Mouse (Mus musculus) neural tube, embryonic 13.5 days (tissue): Measurements from ENCODE around the gene Sirt4. TPM values are rescaled to one million over a fixed set of nuclear protein-coding genes. Genes with fewer than 3 reads are reported as not detected.
"Not testable (repeated sequence)": the region's sequence is repeated elsewhere in the genome, so short reads cannot be mapped to it uniquely, and the experiment has no call there.

ENCODE experiments used
- ATAC-seq: fragments of 200-750 bp; cut with Nextera tagmentation; 2 replicates; pipeline ENCODE4 v1.8.0; 2017; ENCODE audit warnings: low read depth, mild to moderate bottlenecking, moderate TSS enrichment, moderate library complexity
- H3K27ac ChIP-seq: fragments of 300-500 bp; sonication (generic); replicated peaks from 2 replicates; pipeline ENCODE4 v1.5.1; 2015; ENCODE audit warnings: moderate library complexity, mild to moderate bottlenecking, inconsistent platforms
- H3K27me3 ChIP-seq: fragments of 300-500 bp; sonication (generic); 2 replicates; pipeline ENCODE4 v1.6.1; 2015; ENCODE audit warnings: mild to moderate bottlenecking, inconsistent platforms
- H3K36me3 ChIP-seq: fragments of 300-500 bp; sonication (generic); 2 replicates; pipeline ENCODE4 v1.6.1; 2015; ENCODE audit warnings: mild to moderate bottlenecking, inconsistent platforms
- H3K4me1 ChIP-seq: fragments of 300-500 bp; sonication (generic); replicated peaks from 2 replicates; pipeline ENCODE4 v1.6.1; 2015; ENCODE audit warnings: inconsistent platforms
- H3K4me2 ChIP-seq: fragments of 300-500 bp; sonication (generic); 2 replicates; pipeline ENCODE4 v1.6.1; 2015; ENCODE audit warnings: inconsistent platforms, mild to moderate bottlenecking, moderate library complexity
- H3K4me3 ChIP-seq: fragments of 300-500 bp; sonication (generic); 2 replicates; pipeline ENCODE4 v1.5.1; 2015; ENCODE audit warnings: mild to moderate bottlenecking, inconsistent platforms
- H3K9ac ChIP-seq: fragments of 300-500 bp; sonication (generic); 2 replicates; pipeline ENCODE4 v1.6.1; 2015; ENCODE audit warnings: moderate library complexity, mild to moderate bottlenecking, inconsistent platforms
- H3K9me3 ChIP-seq: fragments of 300-500 bp; sonication (generic); 2 replicates; pipeline ENCODE4 v1.6.1; 2016; ENCODE audit warnings: inconsistent platforms
- WGBS: fragments of 180-500 bp; shearing (Covaris S2); methylation state at CpG from one replicate; pipeline ENCODE4 v1.1.7; 2015; 5-methylcytosine and 5-hydroxymethylcytosine counted together
- polyA plus RNA-seq: library from polyadenylated mRNA; unstranded; fragments of >200 nt; fragmentation: Nextera tagmentation; extraction: Ambion mirVana; gene quantifications from 2 replicates; pipeline ENCODE4 v1.2.1, GENCODE M21; 2015

Sirt4 gene
- polyA plus RNA-seq, 1 experiment from 2014 or later: 26.8 TPM

GRCm38 (mm10) chr5:115522981-115523499 is 38.5 kb upstream of the Sirt4 start:
- 78% methylated on average over 15 of the region's 15 CpGs for WGBS
- no peak for ATAC-seq
- Histone ChIP-seq H3K4me1 (peaks cover 33% of the 10 kb centered on the region), H3K9me3 (no peaks in the 10 kb centered on the region), H3K4me3 (no peak overlapping the region), H3K27ac (no peak overlapping the region), H3K27me3 (no peaks in the 10 kb centered on the region), H3K36me3 (no peaks in the 10 kb centered on the region), H3K4me2 (no peak overlapping the region), H3K9ac (peak overlapping the region; percentile 31; the same call in 1 of the 2 replicates)

GRCm38 (mm10) chr5:115522531-115522930 is 38.0 kb upstream of the Sirt4 start:
- Histone ChIP-seq H3K36me3 (no peaks in the 10 kb centered on the region), H3K4me3 (no peak overlapping the region), H3K27me3 (no peaks in the 10 kb centered on the region), H3K4me2 (no peak overlapping the region), H3K4me1 (peaks cover 33% of the 10 kb centered on the region), H3K9ac (no peak overlapping the region; the same call in 1 of the 2 replicates), H3K9me3 (no peaks in the 10 kb centered on the region), H3K27ac (peak overlapping the region; percentile 67)
- WGBS: 80% methylated on average over 4 of the region's 4 CpGs
- ATAC-seq: no peak

DNA sequence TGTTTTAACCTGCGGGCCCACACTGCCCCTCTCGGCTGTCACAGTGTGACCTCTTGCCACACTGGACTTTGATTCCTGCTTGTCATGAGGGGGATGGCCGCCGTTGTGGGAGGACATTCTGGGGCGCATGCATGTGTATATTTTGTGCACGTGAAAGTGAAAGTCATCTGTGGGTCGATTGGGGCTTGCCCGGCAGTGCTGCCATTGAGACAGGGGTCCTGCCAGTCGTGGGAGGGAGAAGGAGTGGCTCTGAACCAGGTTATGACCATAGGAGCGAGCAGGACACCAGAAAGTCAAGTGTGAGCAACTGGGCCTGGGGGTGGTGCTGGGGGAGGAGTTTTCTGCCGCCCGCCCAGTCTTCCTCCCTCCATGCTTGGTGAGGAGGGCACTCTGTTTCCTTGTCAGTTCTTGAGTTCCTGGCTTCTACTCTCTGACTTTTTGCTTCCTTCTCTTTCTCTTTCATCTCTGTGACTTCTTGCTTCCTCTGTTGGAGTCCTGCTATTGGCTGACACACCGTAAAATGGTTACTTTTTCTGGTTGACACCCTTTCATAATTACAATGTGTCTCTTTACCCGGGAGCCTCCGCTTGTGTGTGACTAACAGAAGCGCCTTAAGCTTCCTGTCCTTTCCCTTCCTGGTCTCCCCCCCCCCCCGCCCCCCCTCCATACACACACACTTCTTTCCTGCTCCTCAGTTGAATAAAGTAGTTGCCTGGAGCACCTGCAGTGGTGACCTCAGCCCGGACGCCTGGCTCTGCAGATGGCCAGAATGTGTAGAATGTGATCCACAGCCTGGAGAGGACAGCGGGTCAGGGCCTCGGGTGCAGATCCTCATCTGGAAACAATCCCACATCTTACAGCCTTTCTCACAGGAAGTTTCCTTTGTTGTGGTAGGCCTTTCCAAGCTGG is 37.3 kb upstream of the Sirt4 start:
- H3K4me1 ChIP-seq: peaks cover 33% of the 10 kb centered on the region
- no peak for ATAC-seq
- 0 out of 2 replicates have a peak overlapping the region, but pooled peaks have one; percentile 5 for H3K4me2 ChIP-seq
- H3K4me3 ChIP-seq: no peak overlapping the region
- no peaks in the 10 kb centered on the region for H3K9me3 ChIP-seq
- no peak overlapping the region for H3K9ac ChIP-seq
- H3K36me3 ChIP-seq: no peaks in the 10 kb centered on the region
- H3K27ac ChIP-seq: peak overlapping the region; percentile 67
- no peaks in the 10 kb centered on the region for H3K27me3 ChIP-seq
- WGBS: 62% methylated on average over 20 of the region's 21 CpGs

GRCm38 (mm10) chr5:115520325-115520869 is 35.9 kb upstream of the Sirt4 start:
- H3K27ac ChIP-seq: peak overlapping the region; percentile 52; the same call in 1 of the 2 replicates
- H3K4me3 ChIP-seq: no peak overlapping the region
- H3K9me3 ChIP-seq: no peaks in the 10 kb centered on the region
- no peak overlapping the region for H3K9ac ChIP-seq
- H3K4me1 ChIP-seq: peaks cover 31% of the 10 kb centered on the region
- no peak overlapping the region for H3K4me2 ChIP-seq
- ATAC-seq: no peak
- 77% methylated on average over 21 of the region's 21 CpGs for WGBS
- no peaks in the 10 kb centered on the region for H3K27me3 ChIP-seq
- 0 out of 2 replicates have a peak, but pooled peaks cover 6% of the 10 kb centered on the region for H3K36me3 ChIP-seq

- 95% methylated on average over 8 of the region's 8 CpGs for WGBS
- ATAC-seq, H3K9ac ChIP-seq: not testable (repeated sequence)
Observed at GRCm38 (mm10) chr5:115518214-115518613, 33.7 kb upstream of the Sirt4 start.

DNA sequence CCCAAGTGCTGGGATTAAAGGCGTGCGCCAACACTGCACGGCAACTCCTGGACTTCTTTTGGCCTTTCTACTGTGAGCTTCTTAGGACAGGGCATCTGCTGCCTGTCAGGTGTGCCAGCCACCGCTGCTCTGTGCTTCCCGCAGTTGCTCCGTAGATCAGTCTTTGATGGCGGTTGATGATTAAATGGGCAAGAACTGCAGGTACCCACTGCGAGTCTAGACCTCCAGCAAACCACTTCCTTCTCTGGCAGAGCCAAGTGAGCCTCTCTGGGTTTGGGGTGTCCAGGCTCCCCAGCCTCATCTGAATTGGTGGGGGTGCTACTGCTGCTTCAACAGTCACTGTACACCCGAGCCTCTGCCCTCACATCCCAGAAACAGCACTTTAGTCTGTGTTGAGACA is 33.0 kb upstream of the Sirt4 start:
- no peak for ATAC-seq
- H3K4me3 ChIP-seq: no peak overlapping the region
- no peaks in the 10 kb centered on the region for H3K27me3 ChIP-seq
- no peak overlapping the region for H3K27ac ChIP-seq
- 0 out of 2 replicates have a peak, but pooled peaks cover 10% of the 10 kb centered on the region for H3K36me3 ChIP-seq
- peaks cover 16% of the 10 kb centered on the region for H3K4me1 ChIP-seq
- WGBS: 93% methylated on average over 9 of the region's 9 CpGs
- no peaks in the 10 kb centered on the region for H3K9me3 ChIP-seq
- no peak overlapping the region for H3K4me2 ChIP-seq
- no peak overlapping the region for H3K9ac ChIP-seq

More at GRCm38 (mm10) chr5:115518214-115518613, 33.7 kb upstream of the Sirt4 start:
- not testable (repeated sequence) for H3K27me3 ChIP-seq, H3K27ac ChIP-seq, H3K9me3 ChIP-seq, H3K4me2 ChIP-seq, H3K36me3 ChIP-seq, H3K4me3 ChIP-seq
- H3K4me1 ChIP-seq: peaks cover 22% of the 10 kb centered on the region

DNA sequence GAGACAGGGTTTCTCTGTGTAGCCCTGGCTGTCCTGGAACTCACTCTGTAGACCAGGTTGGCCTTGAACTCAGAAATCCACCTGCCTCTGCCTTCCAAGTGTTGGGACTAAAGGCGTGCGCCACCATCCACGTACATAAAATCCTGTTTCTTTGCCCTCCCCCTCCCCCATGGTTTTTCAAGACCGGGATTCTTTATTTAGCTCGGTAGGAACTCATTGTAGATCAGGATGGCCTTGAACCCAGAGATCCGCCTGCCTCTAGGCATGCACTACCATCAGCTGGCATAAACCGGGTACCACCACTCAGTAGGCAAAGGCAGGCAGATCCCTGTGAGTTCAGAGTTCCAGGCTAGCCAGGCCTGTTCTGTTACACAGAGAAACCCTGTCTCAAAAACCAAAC is 32.4 kb upstream of the Sirt4 start:
- H3K4me1 ChIP-seq: peaks cover 14% of the 10 kb centered on the region
- 0 out of 2 replicates have a peak overlapping the region, but pooled peaks have one; percentile 33 for H3K27ac ChIP-seq
- WGBS: 89% methylated on average over 7 of the region's 7 CpGs
- H3K9ac ChIP-seq: no peak overlapping the region
- H3K27me3 ChIP-seq: no peaks in the 10 kb centered on the region
- H3K4me3 ChIP-seq: no peak overlapping the region
- H3K4me2 ChIP-seq: no peak overlapping the region
- ATAC-seq: no peak
- no peaks in the 10 kb centered on the region for H3K9me3 ChIP-seq
- H3K36me3 ChIP-seq: 0 out of 2 replicates have a peak, but pooled peaks cover 10% of the 10 kb centered on the region

DNA sequence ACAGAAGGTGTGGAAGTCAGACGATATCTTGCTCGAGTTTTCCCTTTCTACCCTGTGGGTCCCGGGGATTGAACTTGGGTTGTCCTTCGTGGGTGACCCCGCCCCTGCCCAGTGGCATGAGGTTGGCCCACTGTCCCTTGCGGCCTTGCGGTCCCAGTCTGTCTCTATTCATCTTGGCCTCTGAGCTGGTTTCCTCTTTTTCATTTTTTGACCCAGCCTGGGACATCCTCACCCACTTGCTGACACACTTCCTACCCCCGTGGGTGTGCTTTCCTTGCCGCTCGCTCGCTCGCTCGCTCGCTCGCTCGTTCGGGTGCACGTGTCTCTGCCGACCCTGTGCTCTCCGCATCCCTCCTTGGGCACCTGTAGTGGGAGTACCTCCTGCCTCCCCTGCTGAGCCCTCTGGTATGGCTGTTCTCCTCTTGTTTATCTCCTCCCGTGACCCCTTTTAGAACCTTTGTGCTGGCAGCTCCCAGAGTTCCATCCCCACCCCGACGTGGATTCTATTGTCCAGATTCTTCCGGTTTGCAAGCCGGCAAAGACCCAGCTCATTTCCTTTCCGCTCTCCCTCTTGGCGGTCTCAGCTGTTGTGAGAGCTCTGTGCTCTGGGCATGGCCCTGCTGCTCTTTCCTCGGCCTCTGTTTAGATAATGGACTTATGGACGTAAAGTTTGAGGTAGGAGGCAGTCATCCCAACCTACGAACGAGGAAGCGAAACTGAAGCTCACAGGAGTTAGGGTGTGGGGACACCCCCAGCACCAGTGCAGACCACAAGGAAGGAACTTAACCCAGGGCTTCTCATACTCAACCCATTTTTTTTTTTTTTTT is 31.8 kb upstream of the Sirt4 start:
- ATAC-seq: no peak
- Histone ChIP-seq H3K27ac (peak overlapping the region; percentile 33; the same call in 1 of the 2 replicates), H3K9me3 (no peaks in the 10 kb centered on the region)

DNA sequence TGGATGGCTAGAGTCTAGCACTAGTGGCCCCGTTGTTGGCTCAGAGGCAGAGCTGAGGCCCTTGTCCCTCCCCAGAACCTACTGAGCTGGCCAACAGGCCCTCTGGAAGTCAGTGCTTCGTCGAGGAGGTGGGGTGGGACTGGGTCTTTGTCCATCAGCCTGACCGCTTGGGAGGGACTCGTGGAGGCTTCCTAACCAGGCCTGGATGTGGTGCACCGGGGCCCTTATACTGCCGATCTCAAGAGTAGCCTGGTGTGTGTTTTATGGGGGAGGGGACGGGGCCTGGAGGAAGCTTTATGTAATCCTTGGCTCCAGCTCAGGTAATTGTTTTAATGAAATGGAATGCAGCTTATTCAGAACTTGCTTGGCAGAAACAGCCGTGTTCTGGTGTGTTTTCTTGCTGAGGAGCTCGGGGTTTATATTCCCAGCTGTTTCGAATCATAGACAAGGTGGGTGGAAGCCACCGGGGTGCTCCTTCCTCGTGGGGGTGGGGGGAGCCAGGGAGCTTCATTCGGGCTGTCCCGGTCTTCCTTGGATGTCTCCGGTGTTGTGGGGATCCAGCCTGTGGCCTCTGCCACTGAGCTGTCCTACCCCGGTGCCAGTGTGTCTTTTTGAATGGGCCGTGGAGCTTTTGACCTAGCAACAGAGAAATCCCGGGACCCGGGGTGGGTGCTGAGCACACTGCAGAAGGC is 30.5 kb upstream of the Sirt4 start:
- ATAC-seq: 0 out of 2 replicates have a peak, but pooled peaks have one; percentile 34
- Histone ChIP-seq H3K4me3 (no peak overlapping the region), H3K4me2 (no peak overlapping the region), H3K9ac (0 out of 2 replicates have a peak overlapping the region, but pooled peaks have one; percentile 13), H3K36me3 (0 out of 2 replicates have a peak, but pooled peaks cover 10% of the 10 kb centered on the region), H3K4me1 (peaks cover 21% of the 10 kb centered on the region), H3K27me3 (no peaks in the 10 kb centered on the region), H3K9me3 (no peaks in the 10 kb centered on the region), H3K27ac (peak overlapping the region; percentile 47)
- WGBS: 67% methylated on average over 20 of the region's 20 CpGs

More for the DNA sequence above, 31.8 kb upstream of the Sirt4 start:
- H3K4me1 ChIP-seq: peaks cover 14% of the 10 kb centered on the region
- no peaks in the 10 kb centered on the region for H3K27me3 ChIP-seq
- no peak overlapping the region for H3K4me3 ChIP-seq
- no peak overlapping the region for H3K9ac ChIP-seq
- no peak overlapping the region for H3K4me2 ChIP-seq
- WGBS: 80% methylated on average over 32 of the region's 32 CpGs
- 0 out of 2 replicates have a peak, but pooled peaks cover 10% of the 10 kb centered on the region for H3K36me3 ChIP-seq

GRCm38 (mm10) chr5:115514346-115514745 is 29.8 kb upstream of the Sirt4 start:
- H3K27ac ChIP-seq: 0 out of 2 replicates have a peak overlapping the region, but pooled peaks have one; percentile 47
- H3K4me3 ChIP-seq: no peak overlapping the region
- H3K27me3 ChIP-seq: no peaks in the 10 kb centered on the region
- no peak overlapping the region for H3K4me2 ChIP-seq
- 0 out of 2 replicates have a peak, but pooled peaks cover 10% of the 10 kb centered on the region for H3K36me3 ChIP-seq
- ATAC-seq: no peak
- no peaks in the 10 kb centered on the region for H3K9me3 ChIP-seq
- H3K9ac ChIP-seq: no peak overlapping the region
- 94% methylated on average over 6 of the region's 6 CpGs for WGBS
- H3K4me1 ChIP-seq: peaks cover 28% of the 10 kb centered on the region

DNA sequence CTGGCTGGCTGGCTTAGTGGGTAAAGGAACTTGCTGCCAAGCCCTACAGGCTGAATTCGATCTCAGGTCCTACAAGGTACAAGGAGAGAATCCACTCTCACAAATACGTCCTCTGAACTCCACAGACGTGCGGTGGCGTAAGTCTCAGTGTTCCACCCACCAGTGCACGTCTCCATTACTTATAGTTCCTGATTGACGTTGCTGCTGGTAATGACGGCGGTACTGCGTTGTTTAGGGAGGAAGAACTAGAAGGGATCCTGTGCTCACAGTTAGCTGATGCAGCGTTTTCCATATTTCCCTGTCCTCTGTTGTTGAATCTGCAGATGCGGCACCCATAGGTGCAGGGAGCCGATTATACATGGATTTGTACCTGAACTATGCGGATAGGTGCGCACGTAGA is 29.2 kb upstream of the Sirt4 start:
- H3K9ac ChIP-seq: no peak overlapping the region
- H3K27ac ChIP-seq: no peak overlapping the region
- peaks cover 34% of the 10 kb centered on the region for H3K4me1 ChIP-seq
- H3K36me3 ChIP-seq: 0 out of 2 replicates have a peak, but pooled peaks cover 10% of the 10 kb centered on the region
- no peak overlapping the region for H3K4me3 ChIP-seq
- no peak for ATAC-seq
- H3K27me3 ChIP-seq: no peaks in the 10 kb centered on the region
- H3K9me3 ChIP-seq: no peaks in the 10 kb centered on the region
- no peak overlapping the region for H3K4me2 ChIP-seq
- WGBS: 93% methylated on average over 16 of the region's 16 CpGs
